Mouse (Mus musculus) myocyte (in vitro differentiated cells): ENCODE results near the gene Eno1. TPM values are rescaled to one million over a fixed set of nuclear protein-coding genes. Genes with fewer than 3 reads are reported as not detected.
"Not testable (repeated sequence)": the region's sequence is repeated elsewhere in the genome, so short reads cannot be mapped to it uniquely, and the experiment has no call there.

ENCODE experiments used
- H3K27me3 ChIP-seq: one replicate; pipeline ENCODE4 v1.6.1; 2011; ENCODE audit not compliant: control insufficient read depth, insufficient read depth, insufficient read length
- H3K36me3 ChIP-seq: one replicate; pipeline ENCODE4 v1.6.1; 2011; ENCODE audit not compliant: control insufficient read depth, insufficient read depth
- H3K4me2 ChIP-seq: one replicate; pipeline ENCODE4 v1.6.1; 2011; ENCODE audit warnings: low read depth, control low read depth
- H3K4me3 ChIP-seq: one replicate; pipeline ENCODE4 v1.5.1; 2011; ENCODE audit warnings: mild to moderate bottlenecking, control low read depth, moderate library complexity
- H3K79me2 ChIP-seq: one replicate; pipeline ENCODE4 v1.6.1; 2011; ENCODE audit not compliant: control insufficient read depth, insufficient read depth
- H3ac ChIP-seq: one replicate; pipeline ENCODE4 v1.6.1; 2011; ENCODE audit not compliant: control insufficient read depth, insufficient read length
- CEBPB ChIP-seq: IDR thresholded peaks from 2 replicates; pipeline ENCODE4 v1.6.1; 2011; ENCODE audit warnings: mild to moderate bottlenecking, moderate library complexity; ENCODE audit not compliant: poor library complexity, insufficient read depth, severe bottlenecking
- E2F4 ChIP-seq: IDR thresholded peaks from one replicate; pipeline ENCODE4 v1.6.1; 2011; ENCODE audit warnings: mild to moderate bottlenecking, control low read depth, moderate library complexity; ENCODE audit not compliant: insufficient read depth
- MAX ChIP-seq: IDR thresholded peaks from one replicate; pipeline ENCODE4 v1.6.1; 2011; ENCODE audit warnings: low read depth, mild to moderate bottlenecking, control low read depth
- MYOD1 ChIP-seq, 3 experiments: IDR thresholded peaks; one replicate each; pipeline ENCODE4 v1.6.1; 2011; ENCODE audit warnings: control low read depth in 2 of 3, low read depth in 2 of 3, mild to moderate bottlenecking in 2 of 3, moderate library complexity in 1 of 3; ENCODE audit not compliant: insufficient read length in 2 of 3, control insufficient read depth in 1 of 3
- MYOG ChIP-seq, 3 experiments: IDR thresholded peaks; one replicate each; pipeline ENCODE4 v1.6.1; 2011; ENCODE audit warnings: control low read depth in 2 of 3, low read depth in 2 of 3, mild to moderate bottlenecking in 2 of 3; ENCODE audit not compliant: insufficient read length in 2 of 3, control insufficient read depth in 1 of 3, insufficient read depth in 1 of 3
- POLR2A ChIP-seq: IDR thresholded peaks from one replicate; pipeline ENCODE4 v1.6.1; 2011; ENCODE audit warnings: low read depth, mild to moderate bottlenecking, control low read depth, moderate library complexity; ENCODE audit not compliant: insufficient read length
- POLR2AphosphoS2 ChIP-seq: IDR thresholded peaks from one replicate; pipeline ENCODE4 v1.6.1; 2011; ENCODE audit warnings: low read depth, control low read depth; ENCODE audit not compliant: insufficient read length
- REST ChIP-seq: IDR thresholded peaks from one replicate; pipeline ENCODE4 v1.6.1; 2011; ENCODE audit warnings: mild to moderate bottlenecking, control low read depth, moderate library complexity; ENCODE audit not compliant: insufficient read depth, insufficient read length
- SRF ChIP-seq: IDR thresholded peaks from one replicate; pipeline ENCODE4 v1.6.1; 2011; ENCODE audit warnings: low read depth; ENCODE audit not compliant: control insufficient read depth, insufficient read length
- TCF12 ChIP-seq: IDR thresholded peaks from one replicate; pipeline ENCODE4 v1.6.1; 2011; ENCODE audit warnings: mild to moderate bottlenecking, control low read depth; ENCODE audit not compliant: poor library complexity, insufficient read depth, severe bottlenecking
- TCF3 ChIP-seq: IDR thresholded peaks from one replicate; pipeline ENCODE4 v1.6.1; 2011; ENCODE audit warnings: low read depth, control low read depth; ENCODE audit not compliant: insufficient read length
- USF1 ChIP-seq: IDR thresholded peaks from one replicate; pipeline ENCODE4 v1.6.1; 2011; ENCODE audit warnings: low read depth, mild to moderate bottlenecking, control low read depth, moderate library complexity
- polyA plus RNA-seq: library from polyadenylated mRNA; unstranded; fragments of >200 nt; fragmentation: generic; extraction: Trizol; gene quantifications from one replicate; pipeline ENCODE4 v1.2.1, GENCODE M21; 2012; ENCODE audit warnings: missing spikeins

Eno1 gene
- polyA plus RNA-seq, 1 experiment = 1,358 TPM

DNA sequence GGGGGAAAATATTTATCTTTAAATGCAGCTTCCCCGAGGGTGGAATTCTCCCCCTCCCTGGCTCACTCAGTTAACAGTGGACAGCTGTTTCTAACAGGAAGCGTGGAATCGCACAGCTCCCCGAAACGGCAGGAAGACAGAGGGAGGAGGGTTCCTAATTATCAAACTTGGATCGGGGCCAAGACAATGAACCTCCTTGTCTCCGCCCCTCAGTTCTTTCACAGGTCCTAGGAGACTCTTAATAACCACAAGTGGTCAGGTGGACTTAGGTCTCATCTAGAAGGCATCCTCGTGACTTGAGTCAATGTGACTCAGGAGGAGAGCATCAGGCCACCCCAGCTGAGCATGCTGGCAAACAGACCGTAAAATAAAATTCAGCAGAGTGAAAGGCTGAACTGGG, 36.2 kb downstream of the Eno1 start:
- no peak for TF ChIP-seq E2F4
- TF ChIP-seq MAX = no peak
- peak in 1 of 3 experiments; percentile 2 for TF ChIP-seq MYOG (IDR thresholded peaks at IDR 0.05; ENCODE audit: control insufficient read depth in 1 of 3, insufficient read depth in 1 of 3, insufficient read length in 2 of 3, low read depth in 2 of 3)
- no peak for TF ChIP-seq TCF3
- no peak for TF ChIP-seq CEBPB
- peak; percentile 73 for TF ChIP-seq USF1
- TF ChIP-seq TCF12 = no peak
- peak; percentile 6 to 53 (median 48) for TF ChIP-seq MYOD1 (IDR thresholded peaks at IDR 0.05; ENCODE audit: control insufficient read depth in 1 of 3, insufficient read length in 2 of 3, low read depth in 2 of 3)
- TF ChIP-seq REST = no peak
- no peak for TF ChIP-seq POLR2AphosphoS2
- no peak for TF ChIP-seq SRF
- no peak for TF ChIP-seq POLR2A
- H3K79me2 ChIP-seq = no peaks in the 10 kb centered on the region
- H3K4me3 ChIP-seq = no peak overlapping the region
- H3K27me3 ChIP-seq = no peaks in the 10 kb centered on the region
- H3ac ChIP-seq = no peak overlapping the region
- H3K36me3 ChIP-seq = no peaks in the 10 kb centered on the region
- H3K4me2 ChIP-seq = peak overlapping the region; percentile 86

DNA sequence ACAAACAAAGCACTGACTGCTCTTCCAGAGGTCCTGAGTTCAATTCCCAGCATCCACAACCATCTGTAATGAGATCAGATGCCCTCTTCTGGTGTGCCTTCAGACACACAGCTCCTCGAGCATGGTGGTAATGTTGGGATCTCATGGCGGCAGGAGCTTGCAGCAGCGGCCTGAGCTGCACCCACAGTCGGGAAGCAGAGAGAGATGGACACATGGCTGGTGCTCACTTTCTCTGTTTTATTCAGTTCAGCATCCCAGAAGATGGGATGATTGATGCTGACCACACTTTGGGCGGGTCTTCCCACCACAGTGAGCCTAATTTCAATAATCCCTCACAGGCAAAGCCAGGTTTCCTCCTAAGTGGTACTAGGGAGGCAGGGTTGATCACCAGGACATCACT, 39.0 kb downstream of the Eno1 start:
- Histone ChIP-seq H3K27me3 (no peaks in the 10 kb centered on the region), H3ac (no peak overlapping the region), H3K4me2 (no peak overlapping the region), H3K36me3 (no peaks in the 10 kb centered on the region), H3K79me2 (no peaks in the 10 kb centered on the region), H3K4me3 (no peak overlapping the region)
- TF ChIP-seq USF1 = no peak
- TF ChIP-seq REST = no peak
- no peak for TF ChIP-seq CEBPB
- TF ChIP-seq POLR2A = no peak
- TF ChIP-seq MYOG (IDR thresholded peaks at IDR 0.05; ENCODE audit: control insufficient read depth in 1 of 3, insufficient read depth in 1 of 3, insufficient read length in 2 of 3, low read depth in 2 of 3) = no peak
- no peak for TF ChIP-seq TCF12
- no peak for TF ChIP-seq TCF3
- TF ChIP-seq E2F4 = no peak

- not testable (repeated sequence) for H3K4me3 ChIP-seq, H3ac ChIP-seq, H3K27me3 ChIP-seq, H3K36me3 ChIP-seq, H3K4me2 ChIP-seq
- H3K79me2 ChIP-seq = peaks cover 26% of the 10 kb centered on the region
Measured at GRCm38 (mm10) chr4:150279336-150279735, 42.8 kb downstream of the Eno1 start.

- no peaks in the 10 kb centered on the region for H3K27me3 ChIP-seq
- no peak overlapping the region for H3ac ChIP-seq
- no peaks in the 10 kb centered on the region for H3K36me3 ChIP-seq
- H3K4me3 ChIP-seq = peak overlapping the region; percentile 91
- peak overlapping the region; percentile 84 for H3K4me2 ChIP-seq
- TF ChIP-seq TCF12 (no peak), POLR2AphosphoS2 (no peak), SRF (no peak)
- H3K79me2 ChIP-seq = peaks cover 31% of the 10 kb centered on the region
Measured at GRCm38 (mm10) chr4:150280002-150280401, 43.5 kb downstream of the Eno1 start.

- no peak for TF ChIP-seq MYOG (IDR thresholded peaks at IDR 0.05; ENCODE audit: control insufficient read depth in 1 of 3, insufficient read depth in 1 of 3, insufficient read length in 2 of 3, low read depth in 2 of 3)
- TF ChIP-seq CEBPB = no peak
- TF ChIP-seq USF1 = no peak
- TF ChIP-seq TCF12 = no peak
- H3K79me2 ChIP-seq = peaks cover 35% of the 10 kb centered on the region
- no peaks in the 10 kb centered on the region for H3K27me3 ChIP-seq
- H3ac ChIP-seq = peak overlapping the region; percentile 25
- peak overlapping the region; percentile 84 for H3K4me2 ChIP-seq
- H3K36me3 ChIP-seq = no peaks in the 10 kb centered on the region
- H3K4me3 ChIP-seq = peak overlapping the region; percentile 91
Measured at GRCm38 (mm10) chr4:150280459-150280858, 43.9 kb downstream of the Eno1 start.
